Mouse (Mus musculus) stomach, postnatal 0 days (tissue): ENCODE results near the gene Crebrf.

ENCODE experiments used
- CTCF ChIP-seq: IDR thresholded peaks from 2 replicates; pipeline ENCODE4 v1.5.1; 2016; ENCODE audit warnings: antibody characterized with exemption, low read depth, mild to moderate bottlenecking, moderate library complexity
- EP300 ChIP-seq: optimal IDR thresholded peaks from 2 replicates; pipeline ENCODE3; 2016; ENCODE audit warnings: antibody characterized with exemption

GRCm38 (mm10) chr17:26797379-26798128 lies 82.1 kb downstream of the Crebrf start:
- TF ChIP-seq EP300 (no peak), CTCF (no peak)
